Mouse (Mus musculus) midbrain, postnatal 0 days (tissue): Measurements from ENCODE around the gene Ttc12. TPM values are rescaled to one million over a fixed set of nuclear protein-coding genes. Genes with fewer than 3 reads are reported as not detected.

Experiments used
- ATAC-seq: fragments of 200-750 bp; cut with Nextera tagmentation; 2 replicates; pipeline ENCODE4 v1.8.0; 2017; ENCODE audit warnings: moderate number of reproducible peaks, mild to moderate bottlenecking, moderate TSS enrichment, moderate library complexity; ENCODE audit not compliant: low FRiP score
- DNase-seq: peaks from one replicate; pipeline ENCODE4 v3.0.0-alpha.2; 2015; ENCODE audit warnings: low spot score
- H3K27ac ChIP-seq: fragments of 300-500 bp; sonication (generic); 2 replicates; pipeline ENCODE4 v1.5.1; 2014; ENCODE audit warnings: low read depth, mild to moderate bottlenecking, low read length, mixed read lengths
- H3K27me3 ChIP-seq: fragments of 300-500 bp; sonication (generic); 2 replicates; pipeline ENCODE4 v1.6.1; 2014; ENCODE audit warnings: low read length, control low read depth, mixed read lengths; ENCODE audit not compliant: insufficient read depth
- H3K36me3 ChIP-seq: fragments of 300-500 bp; sonication (generic); 2 replicates; pipeline ENCODE4 v1.6.1; 2014; ENCODE audit warnings: low read length, control low read depth, mixed read lengths; ENCODE audit not compliant: insufficient read depth
- H3K4me1 ChIP-seq: fragments of 300-500 bp; sonication (generic); 2 replicates; pipeline ENCODE4 v1.6.1; 2014; ENCODE audit warnings: mild to moderate bottlenecking, control low read depth, antibody characterized with exemption, low read length, mixed read lengths; ENCODE audit not compliant: insufficient read depth
- H3K4me2 ChIP-seq: fragments of 300-500 bp; sonication (generic); 2 replicates; pipeline ENCODE4 v1.6.1; 2014; ENCODE audit warnings: low read depth, mild to moderate bottlenecking, low read length, mixed read lengths; ENCODE audit not compliant: poor library complexity, severe bottlenecking
- H3K4me3 ChIP-seq: fragments of 300-500 bp; sonication (generic); 2 replicates; pipeline ENCODE4 v1.5.1; 2014; ENCODE audit warnings: low read depth, mild to moderate bottlenecking, low read length, moderate library complexity
- H3K9ac ChIP-seq: fragments of 300-500 bp; sonication (generic); replicated peaks from 2 replicates; pipeline ENCODE4 v1.6.1; 2014; ENCODE audit warnings: mild to moderate bottlenecking, low read length, moderate library complexity, mixed read lengths; ENCODE audit not compliant: poor library complexity, severe bottlenecking
- H3K9me3 ChIP-seq: fragments of 300-500 bp; sonication (generic); 2 replicates; pipeline ENCODE4 v1.6.1; 2016; ENCODE audit warnings: low read length, control low read depth
- CTCF ChIP-seq: IDR thresholded peaks from 2 replicates; pipeline ENCODE4 v1.5.1; 2016; ENCODE audit warnings: antibody characterized with exemption, mild to moderate bottlenecking
- WGBS: fragments of 180-500 bp; shearing (Covaris S2); extraction: QIAGEN DNeasy Blood & Tissue Kit; methylation state at CpG from one replicate; pipeline ENCODE4 v1.1.7; 2014; 5-methylcytosine and 5-hydroxymethylcytosine counted together
- polyA plus RNA-seq: library from polyadenylated mRNA; unstranded; fragments of >200 nt; fragmentation: Nextera tagmentation; extraction: Ambion mirVana; gene quantifications from 2 replicates; pipeline ENCODE4 v1.2.1, GENCODE M21; 2015
- total RNA-seq: library from RNA; depleted of rRNA; stranded (reverse); fragments of >200 nt; gene quantifications from 2 replicates; pipeline ENCODE4 v1.2.3, GENCODE M21; 2014

Ttc12 gene
- total and polyA plus RNA-seq, 2 experiments from 2014 or later = 2.0 to 2.1 TPM

GRCm38 (mm10) chr9:49530739-49531138 lies 44.7 kb upstream of the Ttc12 start:
- WGBS = 58% methylated on average over 4 of the region's 4 CpGs
- Histone ChIP-seq H3K27ac (no peak overlapping the region), H3K4me2 (no peak overlapping the region), H3K9me3 (no peaks in the 10 kb centered on the region), H3K27me3 (no peaks in the 10 kb centered on the region), H3K9ac (no peak overlapping the region), H3K4me3 (no peak overlapping the region), H3K36me3 (peaks cover 18% of the 10 kb centered on the region; the same call in 1 of the 2 replicates), H3K4me1 (no peaks in the 10 kb centered on the region)
- ATAC-seq = no peak
- TF ChIP-seq CTCF = no peak
- DNase-seq = no peak

GRCm38 (mm10) chr9:49529366-49529959 lies 43.4 kb upstream of the Ttc12 start:
- no peaks in the 10 kb centered on the region for H3K27me3 ChIP-seq
- H3K36me3 ChIP-seq = peaks cover 21% of the 10 kb centered on the region; the same call in 1 of the 2 replicates
- H3K27ac ChIP-seq = no peak overlapping the region
- DNase-seq = no peak
- no peak for ATAC-seq
- WGBS = 72% methylated on average over 8 of the region's 8 CpGs
- no peaks in the 10 kb centered on the region for H3K4me1 ChIP-seq
- no peaks in the 10 kb centered on the region for H3K9me3 ChIP-seq
- no peak for TF ChIP-seq CTCF
- H3K9ac ChIP-seq = no peak overlapping the region
- no peak overlapping the region for H3K4me3 ChIP-seq
- no peak overlapping the region for H3K4me2 ChIP-seq

GRCm38 (mm10) chr9:49528943-49529342 lies 42.9 kb upstream of the Ttc12 start:
- ATAC-seq (no peak), DNase-seq (peak; percentile 69)
- no peak overlapping the region for H3K9ac ChIP-seq
- H3K4me3 ChIP-seq = no peak overlapping the region
- WGBS = 48% methylated on average over 10 of the region's 10 CpGs
- H3K4me2 ChIP-seq = no peak overlapping the region
- no peak overlapping the region for H3K27ac ChIP-seq
- H3K9me3 ChIP-seq = no peaks in the 10 kb centered on the region
- no peaks in the 10 kb centered on the region for H3K4me1 ChIP-seq
- H3K27me3 ChIP-seq = no peaks in the 10 kb centered on the region
- H3K36me3 ChIP-seq = peaks cover 22% of the 10 kb centered on the region
- peak; percentile 77 for TF ChIP-seq CTCF

- no peak overlapping the region for H3K4me3 ChIP-seq
- no peaks in the 10 kb centered on the region for H3K27me3 ChIP-seq
- 38% methylated on average over 5 of the region's 5 CpGs for WGBS
- H3K4me1 ChIP-seq = no peaks in the 10 kb centered on the region
- no peaks in the 10 kb centered on the region for H3K9me3 ChIP-seq
- no peak for ATAC-seq
- H3K36me3 ChIP-seq = peaks cover 31% of the 10 kb centered on the region
- H3K4me2 ChIP-seq = no peak overlapping the region
- peak overlapping the region; percentile 32; the same call in 1 of the 2 replicates for H3K27ac ChIP-seq
- H3K9ac ChIP-seq = no peak overlapping the region
- DNase-seq = no peak
- no peak for TF ChIP-seq CTCF
Observed at GRCm38 (mm10) chr9:49528026-49528425, 42.0 kb upstream of the Ttc12 start.

GRCm38 (mm10) chr9:49527340-49527739 lies 41.3 kb upstream of the Ttc12 start:
- no peak overlapping the region for H3K9ac ChIP-seq
- peaks cover 30% of the 10 kb centered on the region for H3K36me3 ChIP-seq
- no peaks in the 10 kb centered on the region for H3K9me3 ChIP-seq
- H3K4me1 ChIP-seq = no peaks in the 10 kb centered on the region
- peak overlapping the region; percentile 51; the same call in 1 of the 2 replicates for H3K27ac ChIP-seq
- ATAC-seq (no peak), DNase-seq (peak; percentile 24)
- no peak overlapping the region for H3K4me3 ChIP-seq
- TF ChIP-seq CTCF = no peak
- no peaks in the 10 kb centered on the region for H3K27me3 ChIP-seq
- no peak overlapping the region for H3K4me2 ChIP-seq
- 58% methylated on average over 8 of the region's 8 CpGs for WGBS

- H3K36me3 ChIP-seq = peaks cover 35% of the 10 kb centered on the region
- H3K4me3 ChIP-seq = no peak overlapping the region
- WGBS = 79% methylated on average over 9 of the region's 9 CpGs
- H3K4me2 ChIP-seq = no peak overlapping the region
- H3K27me3 ChIP-seq = no peaks in the 10 kb centered on the region
- no peaks in the 10 kb centered on the region for H3K9me3 ChIP-seq
- H3K27ac ChIP-seq = no peak overlapping the region
- no peak overlapping the region for H3K9ac ChIP-seq
- TF ChIP-seq CTCF = no peak
- H3K4me1 ChIP-seq = no peaks in the 10 kb centered on the region
- no peak for DNase-seq
- ATAC-seq = no peak
Observed at GRCm38 (mm10) chr9:49524721-49525120, 38.7 kb upstream of the Ttc12 start.
